Mouse (Mus musculus): ENCODE measurements around the gene Myt1l. TPM values are rescaled to one million over a fixed set of nuclear protein-coding genes. Genes with fewer than 3 reads are reported as not detected.

Myt1l gene
- polyA plus RNA-seq, 1 experiment, result 86.4 TPM

- no peak for TF ChIP-seq POLR2A (IDR thresholded peaks at IDR 0.05; ENCODE audit: borderline replicate concordance, extremely low read depth, insufficient read depth, insufficient read length, poor library complexity, severe bottlenecking)
- no peak for TF ChIP-seq CTCF (IDR thresholded peaks at IDR 0.05; ENCODE audit: borderline replicate concordance, extremely low read depth, insufficient read depth, insufficient read length)
- peak; percentile 58 for DNase-seq (ENCODE audit: low read depth)
These were observed 200.1 kb downstream of the Myt1l start for GRCm38 (mm10) chr12:29728294-29728693.

GRCm38 (mm10) chr12:29740346-29741025 is 212.3 kb downstream of the Myt1l start:
- no peak for TF ChIP-seq POLR2A (IDR thresholded peaks at IDR 0.05; ENCODE audit: borderline replicate concordance, extremely low read depth, insufficient read depth, insufficient read length, poor library complexity, severe bottlenecking)
- TF ChIP-seq CTCF (IDR thresholded peaks at IDR 0.05; ENCODE audit: borderline replicate concordance, extremely low read depth, insufficient read depth, insufficient read length), result no peak
- DNase-seq (ENCODE audit: low read depth), result peak; percentile 85

- TF ChIP-seq POLR2A (IDR thresholded peaks at IDR 0.05; ENCODE audit: borderline replicate concordance, extremely low read depth, insufficient read depth, insufficient read length, poor library complexity, severe bottlenecking) (no peak), CTCF (IDR thresholded peaks at IDR 0.05; ENCODE audit: borderline replicate concordance, extremely low read depth, insufficient read depth, insufficient read length) (no peak)
- peak; percentile 56 for DNase-seq (ENCODE audit: low read depth)
These were observed 213.0 kb downstream of the Myt1l start for GRCm38 (mm10) chr12:29741181-29741580.

GRCm38 (mm10) chr12:29750604-29751128 is 222.5 kb downstream of the Myt1l start:
- TF ChIP-seq POLR2A (IDR thresholded peaks at IDR 0.05; ENCODE audit: borderline replicate concordance, extremely low read depth, insufficient read depth, insufficient read length, poor library complexity, severe bottlenecking), result no peak
- no peak for TF ChIP-seq CTCF (IDR thresholded peaks at IDR 0.05; ENCODE audit: borderline replicate concordance, extremely low read depth, insufficient read depth, insufficient read length)
- peak; percentile 47 for DNase-seq (ENCODE audit: low read depth)

GRCm38 (mm10) chr12:29755086-29755871 is 227.1 kb downstream of the Myt1l start:
- TF ChIP-seq CTCF (IDR thresholded peaks at IDR 0.05; ENCODE audit: borderline replicate concordance, extremely low read depth, insufficient read depth, insufficient read length), result no peak
- no peak for TF ChIP-seq POLR2A (IDR thresholded peaks at IDR 0.05; ENCODE audit: borderline replicate concordance, extremely low read depth, insufficient read depth, insufficient read length, poor library complexity, severe bottlenecking)
- peak; percentile 56 for DNase-seq (ENCODE audit: low read depth)

GRCm38 (mm10) chr12:29755872-29756265 is 227.7 kb downstream of the Myt1l start:
- TF ChIP-seq CTCF (IDR thresholded peaks at IDR 0.05; ENCODE audit: borderline replicate concordance, extremely low read depth, insufficient read depth, insufficient read length), result no peak
- no peak for TF ChIP-seq POLR2A (IDR thresholded peaks at IDR 0.05; ENCODE audit: borderline replicate concordance, extremely low read depth, insufficient read depth, insufficient read length, poor library complexity, severe bottlenecking)
- no peak for DNase-seq (ENCODE audit: low read depth)

- no peak for DNase-seq (ENCODE audit: low read depth)
- TF ChIP-seq CTCF (IDR thresholded peaks at IDR 0.05; ENCODE audit: borderline replicate concordance, extremely low read depth, insufficient read depth, insufficient read length), result no peak
- TF ChIP-seq POLR2A (IDR thresholded peaks at IDR 0.05; ENCODE audit: borderline replicate concordance, extremely low read depth, insufficient read depth, insufficient read length, poor library complexity, severe bottlenecking), result no peak
These were observed 232.4 kb downstream of the Myt1l start for GRCm38 (mm10) chr12:29760611-29761010.

GRCm38 (mm10) chr12:29766158-29766557 is 238.0 kb downstream of the Myt1l start:
- no peak for DNase-seq (ENCODE audit: low read depth)
- TF ChIP-seq POLR2A (IDR thresholded peaks at IDR 0.05; ENCODE audit: borderline replicate concordance, extremely low read depth, insufficient read depth, insufficient read length, poor library complexity, severe bottlenecking) (no peak), CTCF (IDR thresholded peaks at IDR 0.05; ENCODE audit: borderline replicate concordance, extremely low read depth, insufficient read depth, insufficient read length) (no peak)

GRCm38 (mm10) chr12:29771791-29772190 is 243.6 kb downstream of the Myt1l start:
- DNase-seq (ENCODE audit: low read depth), result no peak
- TF ChIP-seq POLR2A (IDR thresholded peaks at IDR 0.05; ENCODE audit: borderline replicate concordance, extremely low read depth, insufficient read depth, insufficient read length, poor library complexity, severe bottlenecking), result no peak
- no peak for TF ChIP-seq CTCF (IDR thresholded peaks at IDR 0.05; ENCODE audit: borderline replicate concordance, extremely low read depth, insufficient read depth, insufficient read length)

GRCm38 (mm10) chr12:29772401-29772800 is 244.2 kb downstream of the Myt1l start:
- TF ChIP-seq CTCF (IDR thresholded peaks at IDR 0.05; ENCODE audit: borderline replicate concordance, extremely low read depth, insufficient read depth, insufficient read length) (no peak), POLR2A (IDR thresholded peaks at IDR 0.05; ENCODE audit: borderline replicate concordance, extremely low read depth, insufficient read depth, insufficient read length, poor library complexity, severe bottlenecking) (no peak)
- no peak for DNase-seq (ENCODE audit: low read depth)

- no peak for DNase-seq (ENCODE audit: low read depth)
- TF ChIP-seq CTCF (IDR thresholded peaks at IDR 0.05; ENCODE audit: borderline replicate concordance, extremely low read depth, insufficient read depth, insufficient read length), result no peak
These were observed 250.7 kb downstream of the Myt1l start for GRCm38 (mm10) chr12:29778901-29779300.

Measured in brain, embryonic 14.5 days (tissue).